ENCODE assay signal across 16 mouse cellular contexts in the genomic region with DNA sequence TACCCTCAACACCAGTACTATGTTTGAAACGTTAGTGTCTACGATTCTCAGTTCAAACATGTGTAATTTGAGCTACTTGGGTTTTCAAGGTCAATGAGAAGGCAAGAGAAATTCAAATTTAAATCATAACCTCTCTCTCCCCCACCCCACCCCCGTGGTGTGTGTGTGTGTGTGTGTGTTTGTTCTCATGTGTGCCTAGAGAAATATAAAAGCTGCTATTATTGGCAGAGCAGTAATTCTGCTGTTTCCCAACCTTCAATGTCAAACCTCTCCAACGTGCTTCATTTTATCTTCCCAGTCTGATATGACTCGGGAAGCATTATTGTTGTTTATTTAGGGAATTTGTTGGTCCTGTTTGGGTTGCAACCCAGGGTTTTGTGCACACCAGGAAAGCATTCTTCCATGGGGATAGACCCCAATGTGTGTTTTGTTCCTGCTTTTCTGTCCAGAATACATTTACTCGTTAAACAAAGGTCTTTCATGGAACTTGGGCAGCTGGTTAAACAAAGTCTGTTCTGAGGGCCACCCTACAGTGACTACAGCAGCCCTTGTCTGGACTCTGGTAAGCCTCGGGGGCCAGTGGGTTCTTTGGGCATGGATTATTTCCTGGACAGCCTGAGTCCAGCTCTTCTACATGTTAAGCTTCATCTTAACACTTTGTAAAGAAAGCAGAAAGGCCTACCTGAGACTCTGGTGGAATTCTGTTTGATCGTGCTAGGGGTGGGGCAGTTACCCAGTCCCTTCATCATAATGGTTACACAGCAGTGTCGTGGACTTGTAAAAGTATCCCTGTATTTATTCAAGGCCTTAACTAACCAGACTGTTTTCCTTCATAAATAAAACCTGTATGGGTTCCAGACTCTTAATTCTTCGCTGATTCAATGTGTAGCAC. TPM values are rescaled to one million over a fixed set of nuclear protein-coding genes. Genes with fewer than 3 reads are reported as not detected.
DNase-seq lines count a peak whose midpoint lies in the region; ATAC-seq and TF ChIP-seq lines count a peak whose summit lies in the region.
"Had no signal": no experiment of that assay in that cellular context is flagged by ENCODE, and none has a peak within 500 bp of the region (broad histone marks: within the 10 kb centered on the region; RNA-seq: fewer than 3 reads in every experiment).

No protein-coding gene starts in this region.

- H3K9me3 ChIP-seq in forebrain, postnatal 0 days (ENCODE audit: low read length), result no peaks in the 10 kb centered on the region
- H3K9me3 ChIP-seq in forebrain, embryonic 15.5 days, result no peaks in the 10 kb centered on the region
- H3K9me3 ChIP-seq in hindbrain, embryonic 10.5 days, result no peaks in the 10 kb centered on the region
- no peaks in the 10 kb centered on the region for H3K9me3 ChIP-seq in hindbrain, embryonic 14.5 days (ENCODE audit: control insufficient read depth, low read length)
- no peaks in the 10 kb centered on the region for H3K9me3 ChIP-seq in lung, embryonic 15.5 days
- no peaks in the 10 kb centered on the region for H3K9me3 ChIP-seq in heart, embryonic 16.5 days (replicated peaks; ENCODE audit: control insufficient read depth, low read length)
- H3K9me3 ChIP-seq: forebrain, embryonic 12.5 days; hindbrain, embryonic 15.5 days; neural tube, embryonic 12.5 days had no signal

- H3K9ac ChIP-seq in forebrain, postnatal 0 days, result no peak overlapping the region
- no peak overlapping the region for H3K9ac ChIP-seq in forebrain, embryonic 15.5 days (replicated peaks)
- no peak overlapping the region for H3K9ac ChIP-seq in hindbrain, embryonic 14.5 days
- H3K9ac ChIP-seq in lung, embryonic 15.5 days, result no peak overlapping the region
- peak overlapping the region; percentile 61 for H3K9ac ChIP-seq in heart, embryonic 16.5 days (ENCODE audit: low read length)
- H3K9ac ChIP-seq: forebrain, embryonic 12.5 days; hindbrain, embryonic 15.5 days; liver, embryonic 14.5 days; neural tube, embryonic 12.5 days had no signal

- no peak overlapping the region for H3K4me3 ChIP-seq in forebrain, postnatal 0 days (ENCODE audit: low read depth, low read length)
- no peak overlapping the region for H3K4me3 ChIP-seq in forebrain, embryonic 15.5 days
- no peak overlapping the region for H3K4me3 ChIP-seq in hindbrain, embryonic 10.5 days
- no peak overlapping the region for H3K4me3 ChIP-seq in hindbrain, embryonic 14.5 days (replicated peaks; ENCODE audit: low read length)
- H3K4me3 ChIP-seq in lung, embryonic 15.5 days, result no peak overlapping the region
- no peak overlapping the region for H3K4me3 ChIP-seq in heart, embryonic 16.5 days (ENCODE audit: low read length)
- H3K4me3 ChIP-seq: forebrain, embryonic 12.5 days; hindbrain, embryonic 15.5 days; neural tube, embryonic 12.5 days had no signal

- 0 out of 2 replicates have a peak, but pooled peaks cover 3% of the 10 kb centered on the region for H3K36me3 ChIP-seq in forebrain, postnatal 0 days (ENCODE audit: insufficient read depth)
- no peaks in the 10 kb centered on the region for H3K36me3 ChIP-seq in forebrain, embryonic 15.5 days
- H3K36me3 ChIP-seq in hindbrain, embryonic 10.5 days, result no peaks in the 10 kb centered on the region
- no peaks in the 10 kb centered on the region for H3K36me3 ChIP-seq in hindbrain, embryonic 14.5 days (replicated peaks; ENCODE audit: control insufficient read depth, insufficient read depth)
- H3K36me3 ChIP-seq in lung, embryonic 15.5 days, result no peaks in the 10 kb centered on the region
- no peaks in the 10 kb centered on the region for H3K36me3 ChIP-seq in heart, embryonic 16.5 days (ENCODE audit: control insufficient read depth, insufficient read depth)
- H3K36me3 ChIP-seq: forebrain, embryonic 12.5 days; hindbrain, embryonic 15.5 days; neural tube, embryonic 12.5 days had no signal

- TF ChIP-seq CTCF in forebrain, postnatal 0 days (IDR thresholded peaks at IDR 0.05; ENCODE audit: low read depth), result no peak

- H3K27ac ChIP-seq in forebrain, postnatal 0 days (ENCODE audit: low read depth, low read length), result no peak overlapping the region
- no peak overlapping the region for H3K27ac ChIP-seq in forebrain, embryonic 15.5 days (replicated peaks)
- peak overlapping the region; percentile 64 for H3K27ac ChIP-seq in hindbrain, embryonic 10.5 days
- no peak overlapping the region for H3K27ac ChIP-seq in hindbrain, embryonic 14.5 days
- peak overlapping the region; percentile 77 for H3K27ac ChIP-seq in lung, embryonic 15.5 days
- H3K27ac ChIP-seq in heart, embryonic 16.5 days (ENCODE audit: low read length), result peak overlapping the region; percentile 97
- H3K27ac ChIP-seq: forebrain, embryonic 12.5 days; hindbrain, embryonic 15.5 days; liver, embryonic 14.5 days; neural tube, embryonic 12.5 days had no signal

- 46% methylated on average over 10 of the region's 10 CpGs for WGBS in forebrain, postnatal 0 days
- WGBS in forebrain, embryonic 15.5 days, result 51% methylated on average over 10 of the region's 10 CpGs
- 55% methylated on average over 10 of the region's 10 CpGs for WGBS in hindbrain, embryonic 10.5 days
- WGBS in hindbrain, embryonic 14.5 days, result 51% methylated on average over 10 of the region's 10 CpGs
- WGBS in lung, embryonic 15.5 days, result 33% methylated on average over 10 of the region's 10 CpGs
- 51% methylated on average over 10 of the region's 10 CpGs for WGBS in heart, embryonic 16.5 days

- no peaks in the 10 kb centered on the region for H3K4me1 ChIP-seq in forebrain, postnatal 0 days (ENCODE audit: insufficient read depth)
- peaks cover 10% of the 10 kb centered on the region; the same call in 1 of the 2 replicates for H3K4me1 ChIP-seq in forebrain, embryonic 15.5 days
- peaks cover 50% of the 10 kb centered on the region for H3K4me1 ChIP-seq in hindbrain, embryonic 10.5 days (replicated peaks)
- 0 out of 2 replicates have a peak, but pooled peaks cover 6% of the 10 kb centered on the region for H3K4me1 ChIP-seq in hindbrain, embryonic 14.5 days (replicated peaks; ENCODE audit: control insufficient read depth, insufficient read depth, low read length)
- peaks cover 27% of the 10 kb centered on the region for H3K4me1 ChIP-seq in lung, embryonic 15.5 days
- peaks cover 19% of the 10 kb centered on the region for H3K4me1 ChIP-seq in heart, embryonic 16.5 days (ENCODE audit: control insufficient read depth, insufficient read depth, low read length)
- H3K4me1 ChIP-seq: neural tube, embryonic 12.5 days had no signal

- DNase-seq in forebrain, postnatal 0 days, result no peak
- no peak for DNase-seq in hindbrain, embryonic 10.5 days (ENCODE audit: low spot score)
- DNase-seq in hindbrain, embryonic 14.5 days (ENCODE audit: low spot score), result no peak
- no peak for DNase-seq in lung, postnatal 4 days
- DNase-seq in spleen, adult 12 weeks (ENCODE audit: low spot score), result no peak
- DNase-seq: cerebellum, adult 11-12 months; kidney, postnatal 14 days; thymus, postnatal 4 days had no signal

- H3K27me3 ChIP-seq in forebrain, postnatal 0 days (ENCODE audit: insufficient read depth, low read length), result no peaks in the 10 kb centered on the region
- H3K27me3 ChIP-seq in forebrain, embryonic 15.5 days, result no peaks in the 10 kb centered on the region
- H3K27me3 ChIP-seq in hindbrain, embryonic 10.5 days (ENCODE audit: insufficient read depth, poor library complexity, severe bottlenecking), result no peaks in the 10 kb centered on the region
- no peaks in the 10 kb centered on the region for H3K27me3 ChIP-seq in hindbrain, embryonic 14.5 days (ENCODE audit: control insufficient read depth, insufficient read depth, low read length)
- H3K27me3 ChIP-seq in lung, embryonic 15.5 days, result no peaks in the 10 kb centered on the region
- H3K27me3 ChIP-seq in heart, embryonic 16.5 days (ENCODE audit: control insufficient read depth, insufficient read depth, low read length), result no peaks in the 10 kb centered on the region
- H3K27me3 ChIP-seq: forebrain, embryonic 12.5 days; hindbrain, embryonic 15.5 days; neural tube, embryonic 12.5 days; Patski had no signal

- H3K4me2 ChIP-seq in forebrain, postnatal 0 days (ENCODE audit: low read depth), result no peak overlapping the region
- no peak overlapping the region for H3K4me2 ChIP-seq in forebrain, embryonic 15.5 days (replicated peaks)
- H3K4me2 ChIP-seq in hindbrain, embryonic 14.5 days (replicated peaks), result no peak overlapping the region
- no peak overlapping the region for H3K4me2 ChIP-seq in lung, embryonic 15.5 days
- no peak overlapping the region for H3K4me2 ChIP-seq in heart, embryonic 16.5 days (ENCODE audit: low read depth, low read length)
- H3K4me2 ChIP-seq: forebrain, embryonic 12.5 days; hindbrain, embryonic 15.5 days; neural tube, embryonic 12.5 days had no signal

- peak; percentile 32; the same call in 1 of the 2 replicates for ATAC-seq in forebrain, postnatal 0 days
- ATAC-seq in forebrain, embryonic 15.5 days (replicated peaks), result no peak
- ATAC-seq in hindbrain, embryonic 14.5 days (ENCODE audit: low FRiP score), result no peak
- ATAC-seq in lung, embryonic 15.5 days (ENCODE audit: borderline replicate concordance, extremely low read depth, low FRiP score, low TSS enrichment), result no peak
- ATAC-seq in heart, embryonic 16.5 days (replicated peaks; ENCODE audit: extremely low read depth, insufficient read depth, low FRiP score), result no peak

RNA-seq across cellular contexts. Expression of gene Tmem170b, which starts 39.1 kb away (rescaled TPM):
- total RNA-seq in forebrain, postnatal 0 days (2014; rRNA removed), result 32.9 and 35.6 TPM in 2 replicates
- polyA plus RNA-seq in forebrain, postnatal 0 days (2015; fragmentation: Nextera tagmentation; extraction: Ambion mirVana), result 19.2 and 33.7 TPM in 2 replicates
- 43.4 and 46.0 TPM in 2 replicates for polyA plus RNA-seq in forebrain, embryonic 15.5 days (2015; fragmentation: Nextera tagmentation; extraction: Ambion mirVana)
- polyA plus RNA-seq in hindbrain, embryonic 10.5 days (2016; fragmentation: Nextera tagmentation; extraction: Ambion mirVana), result 12.0 and 14.5 TPM in 2 replicates
- 62.4 and 65.9 TPM in 2 replicates for polyA plus RNA-seq in hindbrain, embryonic 14.5 days (2014; fragmentation: Nextera tagmentation; extraction: Ambion mirVana)
- polyA plus RNA-seq in lung, embryonic 15.5 days (2015; fragmentation: Nextera tagmentation; extraction: Ambion mirVana), result 10.0 and 11.2 TPM in 2 replicates
- 12.1 and 12.3 TPM in 2 replicates for polyA plus RNA-seq in heart, embryonic 16.5 days (2015; fragmentation: Nextera tagmentation; extraction: Ambion mirVana)

Comparison
In these comparisons a context has a peak if more than half of its experiments do, and no peak if none do; other contexts are left out.
1. H3K27ac ChIP-seq: peak in hindbrain, embryonic 10.5 days (single experiment), lung, embryonic 15.5 days (single experiment) and heart, embryonic 16.5 days (single experiment); none in forebrain, postnatal 0 days (single experiment), forebrain, embryonic 15.5 days (single experiment) and hindbrain, embryonic 14.5 days (single experiment).